Mouse (Mus musculus) brain, embryonic 14.5 days (tissue): ENCODE results near the gene Calm1.
A peak's percentile ranks its signal among the peaks of the same experiment; 100 is the strongest.

ENCODE experiments used
- CTCF ChIP-seq: fragments of 200-500 bp; IDR thresholded peaks from 2 replicates; pipeline ENCODE4 v1.5.1; 2012; ENCODE audit warnings: inconsistent platforms, mild to moderate bottlenecking, moderate library complexity, borderline replicate concordance; ENCODE audit not compliant: insufficient read depth, insufficient read length; ENCODE audit errors: extremely low read depth
- POLR2A ChIP-seq: fragments of 200-500 bp; IDR thresholded peaks from 2 replicates; pipeline ENCODE4 v1.6.1; 2012; ENCODE audit warnings: mild to moderate bottlenecking, inconsistent platforms, borderline replicate concordance; ENCODE audit not compliant: poor library complexity, insufficient read depth, insufficient read length, severe bottlenecking; ENCODE audit errors: extremely low read depth

- 0 out of 2 replicates have a peak, but pooled peaks have one; percentile 0 for TF ChIP-seq CTCF
- TF ChIP-seq POLR2A, result peak; percentile 100
Measured at GRCm38 (mm10) chr12:100198967-100199660, at the start of gene Calm1.
